Mouse (Mus musculus): ENCODE results near the gene Gm10337.

DNA sequence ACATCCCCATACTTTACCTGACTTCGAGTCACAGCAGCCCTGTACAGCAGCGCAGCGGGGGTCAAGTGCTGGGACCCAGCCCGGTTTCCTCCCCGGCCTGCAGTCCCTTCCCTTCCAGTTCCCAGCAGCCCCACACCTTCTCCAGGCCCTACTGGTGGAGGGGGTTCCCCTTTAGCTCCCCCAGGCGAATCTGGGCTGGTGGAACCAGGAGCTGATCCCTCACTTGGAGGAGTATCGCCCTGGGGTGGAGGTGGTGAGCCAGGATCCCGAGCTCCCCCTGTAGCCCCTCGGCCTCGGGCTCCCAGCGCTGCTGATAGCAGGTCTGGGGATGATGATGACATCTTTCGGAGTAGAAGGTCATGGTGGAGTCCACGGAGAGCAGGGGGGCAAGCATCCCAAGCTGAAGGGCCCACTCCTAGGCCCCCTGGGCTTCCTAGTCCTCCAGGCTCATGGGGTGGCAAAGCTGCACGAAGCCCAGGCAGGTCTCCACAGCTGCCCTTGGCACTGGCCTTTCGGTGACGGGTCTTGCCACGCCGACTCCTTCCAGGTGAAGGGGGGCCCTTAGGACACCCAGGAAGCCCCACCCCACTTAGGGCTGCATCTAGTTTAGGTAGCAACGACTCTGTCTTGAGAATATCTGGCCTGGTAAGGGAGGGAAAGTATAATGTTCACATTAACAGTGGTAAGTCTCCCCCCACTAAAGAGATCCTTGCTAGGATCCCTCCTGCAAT is 2.3 kb upstream of the Gm10337 start:
- TF ChIP-seq POLR2A (IDR thresholded peaks at IDR 0.05; ENCODE audit: control insufficient read depth, extremely low read depth, insufficient read depth, low read length, poor library complexity): no peak
- no peak for TF ChIP-seq CTCF (IDR thresholded peaks at IDR 0.05; ENCODE audit: borderline replicate concordance, control insufficient read depth, extremely low read depth, insufficient read depth, low read length, poor library complexity)
